Mouse (Mus musculus) kidney, adult 2 months (tissue): ENCODE data around the gene Olfr1392. TPM values are rescaled to one million over a fixed set of nuclear protein-coding genes. Genes with fewer than 3 reads are reported as not detected.

Source experiments
- DNase-seq: peaks from one replicate; pipeline ENCODE4 v3.0.0; 2021
- H3K27ac ChIP-seq: fragments of 200-500 bp; 2 replicates; pipeline ENCODE4 v1.5.1; 2012; ENCODE audit warnings: low read depth, low read length, control low read depth, inconsistent platforms; ENCODE audit not compliant: insufficient read depth
- H3K27me3 ChIP-seq: fragments of 200-500 bp; replicated peaks from 2 replicates; pipeline ENCODE4 v1.6.1; 2012; ENCODE audit warnings: mild to moderate bottlenecking, moderate library complexity, low read length, inconsistent platforms; ENCODE audit not compliant: control insufficient read depth, insufficient read depth
- H3K36me3 ChIP-seq: fragments of 200-500 bp; 2 replicates; pipeline ENCODE4 v1.6.1; 2012; ENCODE audit warnings: mild to moderate bottlenecking, moderate library complexity, low read length, inconsistent platforms; ENCODE audit not compliant: control insufficient read depth, insufficient read depth
- H3K4me1 ChIP-seq: fragments of 200-500 bp; 2 replicates; pipeline ENCODE4 v1.6.1; 2011; ENCODE audit warnings: low read length; ENCODE audit not compliant: control insufficient read depth, insufficient read depth
- H3K4me3 ChIP-seq: fragments of 200-500 bp; 2 replicates; pipeline ENCODE4 v1.5.1; 2011; ENCODE audit warnings: mild to moderate bottlenecking, low read depth, low read length, control low read depth; ENCODE audit not compliant: insufficient read depth
- CTCF ChIP-seq: fragments of 200-500 bp; conservative IDR thresholded peaks from 2 replicates; pipeline ENCODE4 v1.5.1; 2011; ENCODE audit warnings: low read depth, mild to moderate bottlenecking, control low read depth, low read length, moderate library complexity, mixed read lengths; ENCODE audit not compliant: insufficient read depth, insufficient read length
- POLR2A ChIP-seq: fragments of 200-500 bp; IDR thresholded peaks from one replicate; pipeline ENCODE4 v1.6.1; 2011; ENCODE audit warnings: low read depth, low read length, control low read depth
- whole genome bisulfite sequencing: fragments of 180-500 bp; shearing (Covaris S2); methylation state at CpG from one replicate; pipeline ENCODE4 v1.1.7; 2018; 5-methylcytosine and 5-hydroxymethylcytosine counted together
- polyA plus RNA-seq: library from polyadenylated mRNA; depleted of rRNA; stranded (reverse); fragments of >200 nt; gene quantifications from 2 replicates; pipeline ENCODE4 v1.2.3, GENCODE M21; 2012

Olfr1392 gene
- polyA plus RNA-seq, 1 experiment, result 0.47 TPM

- H3K27ac ChIP-seq, result no peak overlapping the region
- no peaks in the 10 kb centered on the region for H3K27me3 ChIP-seq
- TF ChIP-seq CTCF (no peak), POLR2A (no peak)
- peaks cover 34% of the 10 kb centered on the region for H3K4me1 ChIP-seq
- H3K4me3 ChIP-seq, result no peak overlapping the region
- H3K36me3 ChIP-seq, result peaks cover 2% of the 10 kb centered on the region; the same call in 1 of the 2 replicates
- WGBS, result 50% methylated on average over 6 of the region's 6 CpGs
- no peak for DNase-seq
Observed at GRCm38 (mm10) chr11:49253035-49253434, 32.0 kb upstream of the Olfr1392 start.

DNA sequence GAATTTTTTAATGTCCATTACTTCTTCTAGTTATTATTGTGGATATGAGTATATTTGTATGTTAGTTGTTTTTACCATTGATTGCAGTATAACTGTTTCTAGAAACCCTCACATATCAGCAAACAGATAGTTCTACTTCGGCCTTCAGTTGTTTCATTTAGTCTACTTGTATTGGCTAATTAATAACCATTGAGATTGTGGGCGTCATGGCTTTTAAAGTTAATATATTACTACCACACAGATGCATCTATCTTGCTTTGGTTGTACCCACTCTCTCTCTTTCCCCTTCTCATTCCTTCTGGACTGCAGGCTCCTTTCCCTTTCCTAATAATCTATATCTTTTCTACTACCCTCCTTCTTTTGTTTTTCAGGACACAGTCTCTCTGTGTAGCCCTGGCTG, 25.8 kb upstream of the Olfr1392 start:
- H3K4me3 ChIP-seq, result no peak overlapping the region
- no peaks in the 10 kb centered on the region for H3K27me3 ChIP-seq
- H3K27ac ChIP-seq, result peak overlapping the region; percentile 65
- DNase-seq, result peak; percentile 79
- H3K4me1 ChIP-seq, result peaks cover 35% of the 10 kb centered on the region
- TF ChIP-seq POLR2A, result no peak
- no peak for TF ChIP-seq CTCF
- WGBS, result 44% methylated on average over 2 of the region's 2 CpGs
- peaks cover 2% of the 10 kb centered on the region; the same call in 1 of the 2 replicates for H3K36me3 ChIP-seq

GRCm38 (mm10) chr11:49259829-49260228, 25.3 kb upstream of the Olfr1392 start:
- DNase-seq, result no peak
- no peak for TF ChIP-seq CTCF
- TF ChIP-seq POLR2A, result no peak
- H3K4me1 ChIP-seq, result peaks cover 38% of the 10 kb centered on the region
- no peaks in the 10 kb centered on the region for H3K27me3 ChIP-seq
- H3K4me3 ChIP-seq, result no peak overlapping the region
- WGBS, result 25% methylated on average over 1 of the region's 1 CpGs
- peak overlapping the region; percentile 65 for H3K27ac ChIP-seq
- H3K36me3 ChIP-seq, result peaks cover 3% of the 10 kb centered on the region; the same call in 1 of the 2 replicates

DNA sequence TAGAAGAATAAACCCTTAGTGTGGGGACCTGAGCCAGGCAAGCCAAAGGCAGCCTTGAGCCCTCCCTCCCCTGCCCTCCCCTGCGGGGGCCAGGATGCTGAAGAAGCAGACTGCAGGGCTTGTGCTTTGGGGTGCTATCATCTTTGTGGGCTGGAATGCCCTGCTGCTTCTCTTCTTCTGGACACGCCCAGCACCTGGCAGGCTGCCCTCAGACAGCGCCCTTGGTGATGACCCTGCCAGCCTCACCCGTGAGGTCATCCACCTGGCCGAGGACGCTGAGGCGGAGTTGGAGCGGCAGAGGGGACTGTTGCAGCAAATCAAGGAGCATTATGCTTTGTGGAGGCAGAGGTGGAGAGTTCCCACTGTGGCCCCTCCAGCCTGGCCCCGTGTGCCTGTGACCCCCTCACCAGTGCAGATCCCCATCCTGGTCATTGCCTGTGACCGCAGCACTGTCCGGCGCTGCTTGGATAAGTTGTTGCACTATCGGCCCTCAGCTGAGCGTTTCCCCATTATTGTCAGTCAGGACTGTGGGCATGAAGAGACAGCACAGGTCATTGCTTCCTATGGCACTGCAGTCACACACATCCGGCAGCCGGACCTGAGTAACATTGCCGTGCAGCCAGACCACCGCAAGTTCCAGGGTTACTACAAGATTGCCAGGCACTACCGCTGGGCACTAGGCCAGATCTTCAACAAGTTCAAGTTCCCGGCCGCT, 24.3 kb upstream of the Olfr1392 start:
- no peak for TF ChIP-seq POLR2A
- no peak for TF ChIP-seq CTCF
- peaks cover 1% of the 10 kb centered on the region; the same call in 1 of the 2 replicates for H3K36me3 ChIP-seq
- no peaks in the 10 kb centered on the region for H3K27me3 ChIP-seq
- DNase-seq, result peak; percentile 95
- peaks cover 36% of the 10 kb centered on the region for H3K4me1 ChIP-seq
- 39% methylated on average over 21 of the region's 21 CpGs for WGBS
- no peak overlapping the region for H3K4me3 ChIP-seq
- peak overlapping the region; percentile 65 for H3K27ac ChIP-seq

GRCm38 (mm10) chr11:49261313-49261855, 23.7 kb upstream of the Olfr1392 start:
- WGBS, result 66% methylated on average over 14 of the region's 14 CpGs
- peak; percentile 94 for DNase-seq
- TF ChIP-seq CTCF (no peak; the same call in 1 of the 2 replicates), POLR2A (no peak)
- H3K36me3 ChIP-seq, result peaks cover 1% of the 10 kb centered on the region; the same call in 1 of the 2 replicates
- H3K27me3 ChIP-seq, result no peaks in the 10 kb centered on the region
- peaks cover 38% of the 10 kb centered on the region for H3K4me1 ChIP-seq
- peak overlapping the region; percentile 79 for H3K27ac ChIP-seq
- H3K4me3 ChIP-seq, result no peak overlapping the region

- peaks cover 44% of the 10 kb centered on the region for H3K4me1 ChIP-seq
- TF ChIP-seq CTCF (no peak), POLR2A (no peak)
- no peaks in the 10 kb centered on the region for H3K27me3 ChIP-seq
- H3K36me3 ChIP-seq, result peaks cover 1% of the 10 kb centered on the region; the same call in 1 of the 2 replicates
- peak; percentile 63 for DNase-seq
- H3K27ac ChIP-seq, result peak overlapping the region; percentile 79; the same call in 1 of the 2 replicates
- H3K4me3 ChIP-seq, result no peak overlapping the region
- 60% methylated on average over 5 of the region's 5 CpGs for WGBS
Observed at GRCm38 (mm10) chr11:49262286-49262685, 22.8 kb upstream of the Olfr1392 start.

- TF ChIP-seq POLR2A (no peak), CTCF (no peak)
- WGBS, result 70% methylated on average over 6 of the region's 6 CpGs
- H3K27ac ChIP-seq, result no peak overlapping the region
- no peak for DNase-seq
- peaks cover 1% of the 10 kb centered on the region; the same call in 1 of the 2 replicates for H3K36me3 ChIP-seq
- no peaks in the 10 kb centered on the region for H3K27me3 ChIP-seq
- no peak overlapping the region for H3K4me3 ChIP-seq
- H3K4me1 ChIP-seq, result peaks cover 52% of the 10 kb centered on the region
Observed at GRCm38 (mm10) chr11:49263149-49263548, 21.9 kb upstream of the Olfr1392 start.
